Mouse (Mus musculus) urinary bladder, postnatal 4 days (tissue): ENCODE measurements around the gene Gm11009.
"Not testable (repeated sequence)": the region's sequence is repeated elsewhere in the genome, so short reads cannot be mapped to it uniquely, and the experiment has no call there.

Source experiments
- DNase-seq, 2 experiments: peaks; one replicate each; pipeline ENCODE4 v3.0.0; 2021 to 2022; ENCODE audit warnings: low spot score in 2 of 2

Gene Gm11009

GRCm38 (mm10) chr2:176319394-176319793 lies at the start of gene Gm11009:
Gene Gm11009, minus strand, starts transcription at chr2:176319494.
- DNase-seq = not testable (repeated sequence)
